Mouse (Mus musculus) embryonic stem cell, embryonic (primary cell): ENCODE results near the gene Etv6.

ENCODE experiments used
- CTCF ChIA-PET, 4 experiments: fragments of 300-600 bp in 2 of 4; fragments of 350-600 bp in 2 of 4; sonication (Branson Sonifier 250); formaldehyde crosslinking; loops; one replicate each; lab custom pipeline; 2022; ENCODE audit warnings: inconsistent platforms in 2 of 4; lab: Charles Lee
- POLR2A ChIA-PET, 4 experiments: fragments of 300-600 bp in 2 of 4; fragments of 350-600 bp in 2 of 4; sonication (Branson Sonifier 250); formaldehyde crosslinking; loops; one replicate each; lab custom pipeline; 2022; ENCODE audit warnings: antibody characterized with exemption in 4 of 4, inconsistent platforms in 1 of 4; lab: Charles Lee

Gene Etv6

DNA sequence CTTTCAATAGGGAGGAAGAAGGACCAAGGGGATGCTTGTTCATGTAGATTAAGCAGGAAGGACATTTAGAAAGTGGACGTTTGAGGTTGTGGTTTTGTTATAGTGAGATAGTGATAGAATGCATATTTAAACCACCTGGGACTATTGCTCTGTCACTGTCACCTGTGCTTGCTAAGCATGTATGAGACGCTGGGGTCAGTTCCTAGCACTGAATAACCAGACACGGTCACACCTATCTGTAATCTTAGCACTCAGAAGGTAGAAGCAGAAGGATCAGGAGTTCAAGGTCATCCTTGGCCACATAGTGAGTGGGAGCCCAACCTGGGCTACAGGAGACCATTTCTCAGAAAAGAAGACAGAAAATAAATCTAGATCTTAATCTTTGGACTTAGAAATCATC, 100.8 kb downstream of the Etv6 start:
- ChIA-PET POLR2A (interaction anchor here in 1 of 4 experiments (1.9 kb wide), 1 partner anchor 11 kb away, joined by 6 read pairs; no protein-coding TSS in a partner anchor), CTCF (no interaction called here)

DNA sequence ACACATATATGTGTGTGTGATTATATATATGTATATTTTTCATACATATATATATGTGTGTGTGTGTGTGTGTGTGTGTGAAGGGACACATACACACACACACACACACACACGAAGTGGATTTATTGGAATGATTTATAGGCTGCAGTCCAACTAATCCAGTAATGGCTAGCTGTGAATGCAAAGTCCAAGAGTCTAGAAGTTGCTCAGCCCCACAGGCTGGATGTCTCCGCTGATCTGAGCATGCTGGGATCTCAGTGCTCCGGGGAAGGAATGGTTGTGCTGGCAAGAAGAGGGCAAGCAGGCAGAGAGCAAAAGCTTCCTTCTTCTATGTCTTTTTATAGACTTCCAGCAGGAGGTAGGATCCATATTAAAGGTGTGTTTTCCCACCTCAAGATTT, 103.9 kb downstream of the Etv6 start:
- ChIA-PET CTCF (interaction anchor here in 1 of 4 experiments (0.6 kb wide), 1 partner anchor 182 kb away, joined by 3 read pairs; no protein-coding TSS in a partner anchor), POLR2A (interaction anchor here in 1 of 4 experiments (1.2 to 1.5 kb wide), 4 partner anchors 10 to 213 kb away, joined by 3 to 4 read pairs (median 3); no protein-coding TSS in a partner anchor)

DNA sequence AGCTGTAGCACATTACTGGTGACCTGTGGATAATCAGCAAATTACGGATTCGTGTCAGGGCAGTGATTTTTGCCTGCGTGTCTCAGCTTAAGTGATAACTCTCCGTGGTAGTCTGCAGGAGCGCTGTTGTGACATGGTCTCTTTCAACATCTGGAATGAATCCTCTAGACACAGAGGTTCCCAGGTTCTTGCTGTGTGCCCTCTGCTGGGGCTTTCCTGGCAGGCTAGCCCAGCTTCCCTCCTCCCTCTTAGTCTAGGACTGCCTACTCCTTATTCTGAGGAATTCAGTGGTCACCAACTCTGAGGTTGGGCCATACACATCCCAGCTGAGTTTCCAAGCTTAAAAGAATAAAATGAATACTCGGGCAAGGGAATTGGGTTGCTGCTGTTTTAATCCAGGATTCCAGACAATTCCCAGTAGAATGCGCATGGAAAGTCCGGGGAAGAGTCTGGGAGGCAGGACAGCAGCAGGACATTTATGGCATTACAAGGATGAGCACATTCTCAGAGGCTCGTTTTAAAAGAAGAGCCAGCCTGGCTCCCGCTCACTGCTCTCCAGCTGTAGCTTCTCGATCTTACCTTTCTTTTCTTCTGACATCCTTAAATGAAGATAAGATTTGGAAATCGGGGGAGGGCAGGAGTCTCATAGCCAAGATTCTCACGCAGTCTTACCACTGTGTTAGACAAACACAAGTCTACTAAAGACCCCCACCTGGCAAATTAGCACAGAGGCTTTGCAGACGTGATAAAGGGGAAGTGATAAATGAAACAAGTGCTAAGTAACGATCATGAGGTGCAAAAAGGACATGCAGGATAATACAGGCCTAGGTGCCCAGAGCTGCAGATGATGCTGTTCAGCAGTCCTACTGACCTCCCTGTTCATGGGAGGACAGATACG, 105.5 kb downstream of the Etv6 start:
- POLR2A ChIA-PET: interaction anchor here in 1 of 4 experiments (0.7 kb wide), 1 partner anchor 10 kb away, joined by 3 read pairs; no protein-coding TSS in a partner anchor
- CTCF ChIA-PET: no interaction called here

DNA sequence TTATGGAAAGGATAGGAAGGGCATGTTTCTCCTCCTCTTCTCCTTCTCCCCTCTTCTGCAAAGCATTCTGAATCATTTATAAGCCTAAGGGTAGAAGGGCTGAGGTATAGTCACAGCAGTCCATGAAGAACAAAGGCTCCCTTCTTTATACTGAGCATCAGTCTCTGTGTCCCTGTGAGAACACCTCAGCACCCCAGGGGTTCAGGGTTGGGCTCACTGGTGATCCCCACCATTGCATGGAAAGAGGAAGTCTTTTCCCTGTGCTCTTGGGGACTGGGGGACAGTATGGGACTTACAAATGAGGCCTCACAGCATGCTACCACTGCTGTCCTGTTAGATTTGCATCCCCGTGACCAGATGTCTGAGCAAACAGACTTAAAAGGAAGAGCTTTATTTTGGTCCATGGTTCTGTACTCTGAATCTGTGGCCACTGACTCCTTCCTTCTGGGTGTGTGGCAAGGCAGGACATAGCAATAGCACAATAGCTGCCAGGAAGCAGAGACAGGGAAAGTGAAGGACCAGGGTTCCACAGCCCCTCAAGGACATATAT, 106.2 kb downstream of the Etv6 start:
- ChIA-PET CTCF (no interaction called here), POLR2A (no interaction called here)

DNA sequence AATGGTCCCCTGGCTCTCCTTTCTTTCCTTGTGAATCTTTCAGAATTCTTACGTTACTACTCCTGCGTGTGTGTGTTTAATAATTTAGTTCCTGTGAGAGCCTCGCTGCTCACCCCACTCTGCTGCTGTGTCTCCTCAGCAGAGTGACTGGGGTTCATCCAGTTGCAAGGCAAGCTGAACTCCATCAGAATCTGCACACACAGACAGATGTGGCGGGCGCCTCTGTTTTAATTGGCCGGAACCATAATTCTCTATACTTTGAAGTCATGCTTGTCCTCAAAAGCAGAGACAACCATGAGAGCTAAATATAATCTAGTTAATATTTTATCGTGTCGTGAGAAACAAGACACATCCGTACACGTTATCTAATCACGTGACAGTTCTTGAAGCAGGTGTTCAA, 107.2 kb downstream of the Etv6 start:
- CTCF ChIA-PET: no interaction called here

DNA sequence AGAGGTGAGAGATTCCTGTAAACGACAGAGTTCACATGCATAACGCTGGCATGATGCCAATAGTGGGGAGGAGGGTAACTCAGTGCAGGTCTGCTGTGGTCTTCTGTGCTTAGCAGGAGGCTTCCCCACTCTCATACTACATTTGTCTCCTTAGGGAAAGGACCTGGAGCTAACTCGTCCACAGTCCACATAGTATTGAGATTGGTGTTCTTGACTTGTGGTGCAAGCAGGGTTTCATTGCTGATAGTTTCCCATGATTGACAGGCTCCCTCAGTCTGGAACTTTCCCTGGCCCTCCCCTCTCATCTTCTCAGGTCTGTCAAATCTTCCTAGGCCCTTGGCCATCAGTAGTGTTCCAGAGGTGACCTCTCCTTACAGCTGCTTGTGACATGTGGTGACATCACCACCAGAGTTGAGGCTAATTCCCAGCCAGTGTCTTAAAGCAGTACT, 108.2 kb downstream of the Etv6 start:
- ChIA-PET POLR2A (interaction anchor here in 2 of 4 experiments (0.7 to 0.8 kb wide), 2 partner anchors 15 to 146 kb away, joined by 3 to 5 read pairs; no protein-coding TSS in a partner anchor), CTCF (interaction anchor here in 2 of 4 experiments (0.6 kb wide), 2 partner anchors 104 to 1379 kb away, joined by 4 read pairs; no protein-coding TSS in a partner anchor)

More for the DNA sequence above, 107.2 kb downstream of the Etv6 start:
- POLR2A ChIA-PET: no interaction called here

DNA sequence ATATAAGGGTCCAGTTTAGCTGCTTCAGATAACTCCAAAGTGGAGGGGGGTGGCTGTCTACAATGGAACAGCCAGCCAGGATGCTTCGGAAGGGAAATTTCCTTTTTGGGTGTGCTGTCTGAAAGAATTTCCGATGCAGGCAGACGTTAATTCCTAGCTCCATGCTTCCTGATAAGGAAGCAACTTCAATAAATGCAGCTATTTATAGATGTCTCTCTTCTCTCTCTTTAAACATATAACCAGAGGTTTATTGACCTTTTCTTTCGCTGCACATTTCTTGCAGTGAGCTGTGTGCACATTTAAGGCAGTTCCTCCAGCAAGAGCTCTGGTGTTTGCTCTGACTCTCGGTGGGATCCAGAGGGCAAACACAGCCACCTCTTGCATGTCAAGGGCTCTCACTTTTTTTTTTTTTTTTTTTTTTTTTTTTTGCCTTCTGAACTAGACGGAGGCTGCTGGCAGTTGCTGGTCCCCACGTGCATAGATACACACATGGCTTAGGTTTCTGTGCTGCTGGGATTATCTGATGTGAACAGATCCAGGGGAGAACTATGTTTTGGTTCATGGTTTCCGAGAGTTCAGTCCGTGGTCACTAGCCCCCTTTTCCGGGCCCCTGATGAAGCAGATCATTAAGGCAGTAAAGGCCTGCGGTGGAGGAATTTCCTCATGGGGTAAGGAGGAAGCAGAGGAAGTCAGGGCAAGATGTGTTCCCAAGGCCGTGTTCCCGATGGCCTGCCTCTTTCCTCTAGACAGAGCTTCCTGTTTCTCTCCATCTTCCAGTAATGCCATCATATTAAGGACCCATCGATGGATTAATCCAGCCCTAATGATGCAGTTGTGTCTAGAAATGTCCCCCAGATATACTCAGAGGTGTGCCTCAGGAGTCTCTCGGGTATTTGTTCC, 109.0 kb downstream of the Etv6 start:
- POLR2A ChIA-PET: interaction anchor here in 3 of 4 experiments (0.6 to 0.8 kb wide), 5 partner anchors 16 to 147 kb away, joined by 3 to 5 read pairs (median 3); no protein-coding TSS in a partner anchor
- CTCF ChIA-PET: interaction anchor here in 2 of 4 experiments (0.6 kb wide), 2 partner anchors 103 to 1380 kb away, joined by 4 read pairs; no protein-coding TSS in a partner anchor

DNA sequence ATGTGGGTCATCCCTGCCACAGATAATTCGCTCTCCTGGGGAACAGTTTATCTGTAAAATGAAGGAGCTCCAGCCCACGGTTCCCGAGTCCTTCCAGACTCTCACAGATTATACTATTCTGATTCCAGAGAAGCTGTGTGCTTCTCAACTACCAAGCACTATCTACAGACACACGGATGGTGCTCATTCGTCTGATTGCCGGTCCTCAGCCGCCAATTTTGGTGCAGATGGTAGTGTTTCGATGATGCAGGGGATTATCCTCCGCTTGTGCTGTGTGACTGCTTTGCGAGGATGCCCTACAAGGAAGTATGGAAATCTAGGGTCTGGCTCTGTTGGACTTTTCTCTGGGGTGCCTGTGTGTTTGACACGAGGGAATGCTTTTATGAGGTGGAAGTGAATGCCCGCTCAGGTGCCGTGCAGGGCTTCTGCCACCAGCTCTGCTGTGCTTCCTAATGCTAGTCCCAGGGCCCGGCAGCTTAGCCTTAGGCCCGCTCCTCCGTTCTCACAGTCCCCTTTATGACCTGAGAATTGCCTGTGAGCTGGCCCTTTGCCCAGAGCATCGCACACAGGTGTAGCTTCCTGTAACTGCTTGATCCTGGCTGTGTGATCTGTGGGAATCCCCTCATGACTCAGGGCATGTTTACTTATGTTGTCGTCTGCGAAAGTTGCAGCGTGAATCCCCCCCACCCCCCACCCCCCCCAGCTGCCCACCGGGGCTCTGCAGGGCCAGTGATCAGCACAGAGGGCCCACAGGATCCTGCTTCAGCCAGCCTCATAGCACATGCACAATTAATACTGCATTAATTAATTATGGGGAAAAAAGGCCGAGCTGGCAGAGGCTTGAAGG, 112.3 kb downstream of the Etv6 start:
- ChIA-PET CTCF (interaction anchor here in 1 of 4 experiments (0.5 kb wide), 1 partner anchor 30 kb away, joined by 4 read pairs; no protein-coding TSS in a partner anchor), POLR2A (interaction anchor here in 2 of 4 experiments (0.6 to 1.4 kb wide), 4 partner anchors 9 to 100 kb away, joined by 3 to 6 read pairs (median 4); no protein-coding TSS in a partner anchor)

DNA sequence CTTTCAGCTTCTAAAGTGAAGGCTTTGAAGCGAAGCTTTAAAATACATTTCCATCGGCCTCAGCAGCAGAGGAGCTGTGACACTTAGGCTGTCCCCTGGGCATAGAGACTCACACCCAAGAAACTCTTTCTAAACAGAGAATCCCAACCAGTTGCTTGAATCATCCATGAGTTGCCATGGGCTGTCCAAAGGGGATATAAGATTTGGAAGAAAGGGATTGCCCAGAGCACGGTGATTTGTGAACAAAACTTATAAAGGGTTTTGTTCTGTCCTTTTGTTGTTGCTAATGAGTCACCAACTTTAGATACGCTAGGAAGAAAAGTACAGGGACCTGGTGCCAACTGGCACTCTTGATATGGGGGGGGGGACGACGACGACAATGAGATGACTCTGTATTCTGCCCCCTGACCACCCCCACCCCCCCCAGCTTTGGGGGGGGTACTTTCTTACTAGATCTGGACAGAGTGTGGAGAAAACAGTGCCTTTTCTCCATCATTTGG, 113.0 kb downstream of the Etv6 start:
- POLR2A ChIA-PET: interaction anchor here in 2 of 4 experiments (0.6 to 1.4 kb wide), 2 partner anchors 13 to 99 kb away, joined by 5 to 6 read pairs; no protein-coding TSS in a partner anchor
- CTCF ChIA-PET: no interaction called here

DNA sequence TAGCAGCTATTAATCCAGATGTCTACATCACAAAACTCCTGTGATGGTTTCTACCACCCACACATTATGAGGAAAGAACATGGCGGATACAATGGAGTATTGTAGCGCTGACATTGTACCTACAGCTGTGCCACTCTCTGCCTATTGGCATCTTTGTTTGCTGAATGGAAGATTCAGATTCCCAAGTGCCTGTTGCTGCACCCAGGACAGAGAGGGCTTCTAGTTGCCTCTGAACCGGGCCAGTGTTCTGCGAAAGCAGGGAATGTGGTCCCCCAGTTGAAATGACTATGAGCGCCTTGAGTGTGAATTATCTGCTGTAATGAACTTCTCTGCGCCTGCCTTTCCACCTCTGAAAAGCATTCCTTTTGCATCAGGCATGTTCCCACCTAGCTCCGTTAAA, 114.1 kb downstream of the Etv6 start:
- CTCF ChIA-PET: interaction anchor here in 1 of 4 experiments (0.5 kb wide), 1 partner anchor 850 kb away, joined by 8 read pairs; no protein-coding TSS in a partner anchor
- POLR2A ChIA-PET: interaction anchor here in 1 of 4 experiments (0.7 kb wide), 1 partner anchor 21 kb away, joined by 4 read pairs; no protein-coding TSS in a partner anchor

DNA sequence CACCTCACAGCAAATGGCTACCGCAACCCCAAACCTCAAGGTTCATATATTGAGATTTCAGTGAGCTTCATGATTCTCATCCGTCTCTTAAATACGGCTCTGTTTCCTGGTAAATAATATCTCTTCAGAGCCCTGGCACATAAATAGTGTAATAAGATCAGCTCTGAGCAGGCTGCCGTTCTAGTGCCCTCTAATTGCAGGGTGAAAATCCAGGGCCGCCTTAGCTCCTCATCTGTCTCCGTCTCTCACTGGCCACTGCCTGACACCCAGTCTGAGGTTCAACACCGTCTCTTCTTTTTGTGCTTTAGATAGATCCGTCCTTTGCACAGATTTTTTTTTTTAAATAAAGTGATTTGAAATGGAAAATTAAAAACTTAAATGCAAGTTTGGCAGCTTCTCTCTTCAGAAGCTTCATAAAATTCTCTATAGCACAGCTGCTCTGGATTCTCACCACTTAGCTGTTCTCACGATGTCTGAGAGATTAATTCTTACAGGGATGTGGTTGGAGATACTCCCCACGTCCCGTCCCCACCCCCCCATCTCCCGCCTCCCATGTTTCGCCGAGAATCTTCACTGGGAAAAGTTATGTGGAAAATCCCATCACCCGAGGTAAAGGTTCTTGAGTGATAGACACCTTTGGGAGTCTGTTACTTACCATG, 115.7 kb downstream of the Etv6 start:
- ChIA-PET CTCF (interaction anchor here in 2 of 4 experiments (0.6 to 1.2 kb wide), 2 partner anchors 75 to 275 kb away, joined by 3 read pairs; no protein-coding TSS in a partner anchor), POLR2A (interaction anchor here in 3 of 4 experiments (0.6 to 1.8 kb wide), 9 partner anchors 11 to 643 kb away, joined by 3 to 6 read pairs (median 3); no protein-coding TSS in a partner anchor)

DNA sequence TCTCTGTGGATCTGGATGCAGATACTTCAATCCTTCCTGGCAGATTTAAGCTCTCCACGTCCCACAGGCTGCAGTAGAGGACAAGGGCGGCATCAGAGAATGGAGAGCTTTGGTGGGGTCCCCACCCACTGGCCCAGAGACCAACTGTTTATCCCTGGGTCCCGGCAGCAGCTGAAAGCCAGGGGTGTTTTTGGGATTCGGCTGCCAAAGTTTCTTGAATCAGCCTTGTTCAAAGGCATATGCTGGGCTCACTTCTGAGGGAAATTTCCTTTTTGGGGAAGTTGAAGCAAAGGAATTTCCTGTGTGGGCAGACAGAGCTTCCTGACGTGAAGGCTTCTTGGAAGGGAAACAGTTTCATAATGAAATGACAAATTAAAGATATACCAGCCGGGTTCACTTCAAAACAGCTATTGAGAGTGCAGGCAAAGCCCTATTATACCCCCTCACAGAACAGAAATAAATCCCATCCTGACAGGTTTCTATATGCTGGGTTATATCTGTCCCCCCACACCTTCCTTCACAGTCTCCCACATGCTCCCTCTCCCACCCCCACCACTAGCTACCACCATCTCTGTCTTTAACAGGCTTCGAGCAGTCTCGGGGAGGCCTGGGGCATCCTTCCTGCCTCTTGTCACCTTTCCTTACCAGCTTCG, 116.5 kb downstream of the Etv6 start:
- POLR2A ChIA-PET: interaction anchor here in 3 of 4 experiments (0.6 to 1.8 kb wide), 9 partner anchors 12 to 969 kb away, joined by 3 to 6 read pairs (median 3); no protein-coding TSS in a partner anchor
- CTCF ChIA-PET: interaction anchor here in 2 of 4 experiments (0.6 kb wide), 2 partner anchors 14 to 489 kb away, joined by 3 to 4 read pairs; no protein-coding TSS in a partner anchor

DNA sequence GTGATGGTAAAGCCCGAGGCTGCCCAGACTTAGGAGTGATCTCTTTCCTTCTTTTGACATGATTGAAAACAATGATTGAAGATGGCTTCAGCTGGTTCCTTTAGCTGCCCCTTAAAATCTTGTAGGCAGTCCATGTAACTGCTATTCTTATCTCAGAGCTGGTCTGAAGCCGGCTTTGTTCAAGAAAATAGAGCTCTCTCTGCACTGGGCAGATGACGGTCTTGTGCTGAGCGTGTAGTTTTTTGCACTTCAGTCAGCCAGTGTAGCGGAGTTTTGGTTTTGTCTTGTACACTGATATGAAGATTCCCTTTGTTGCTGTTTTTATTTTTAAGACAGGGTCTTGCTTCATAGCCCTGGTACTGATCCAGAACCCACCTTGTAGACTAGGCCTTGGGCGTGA, 117.0 kb downstream of the Etv6 start:
- POLR2A ChIA-PET: interaction anchor here in 2 of 4 experiments (0.6 to 1.5 kb wide), 5 partner anchors 12 to 131 kb away, joined by 3 to 5 read pairs (median 3); no protein-coding TSS in a partner anchor
- CTCF ChIA-PET: interaction anchor here in 1 of 4 experiments (0.6 kb wide), 1 partner anchor 14 kb away, joined by 4 read pairs; no protein-coding TSS in a partner anchor

DNA sequence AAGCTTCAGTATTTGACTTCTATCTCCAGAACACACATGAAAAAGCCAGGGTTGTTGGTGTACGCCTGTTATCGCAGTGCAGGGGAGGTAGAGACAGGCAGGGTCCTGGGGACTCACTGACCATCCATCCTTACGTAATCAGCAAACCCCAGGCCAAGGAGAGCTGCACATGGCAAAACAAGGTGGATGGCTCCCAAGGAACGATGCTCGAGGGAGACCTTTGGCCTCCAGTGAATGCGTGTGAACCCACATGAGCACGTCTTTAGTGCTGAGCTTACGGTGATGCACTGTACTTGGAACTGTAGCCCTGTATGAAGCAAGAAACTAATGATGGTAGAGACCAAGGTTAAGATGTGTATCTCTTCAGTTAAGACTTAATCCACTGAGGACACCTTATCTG, 119.2 kb downstream of the Etv6 start:
- ChIA-PET CTCF (no interaction called here), POLR2A (interaction anchor here in 1 of 4 experiments (1.1 kb wide), 1 partner anchor 16 kb away, joined by 3 read pairs; no protein-coding TSS in a partner anchor)

DNA sequence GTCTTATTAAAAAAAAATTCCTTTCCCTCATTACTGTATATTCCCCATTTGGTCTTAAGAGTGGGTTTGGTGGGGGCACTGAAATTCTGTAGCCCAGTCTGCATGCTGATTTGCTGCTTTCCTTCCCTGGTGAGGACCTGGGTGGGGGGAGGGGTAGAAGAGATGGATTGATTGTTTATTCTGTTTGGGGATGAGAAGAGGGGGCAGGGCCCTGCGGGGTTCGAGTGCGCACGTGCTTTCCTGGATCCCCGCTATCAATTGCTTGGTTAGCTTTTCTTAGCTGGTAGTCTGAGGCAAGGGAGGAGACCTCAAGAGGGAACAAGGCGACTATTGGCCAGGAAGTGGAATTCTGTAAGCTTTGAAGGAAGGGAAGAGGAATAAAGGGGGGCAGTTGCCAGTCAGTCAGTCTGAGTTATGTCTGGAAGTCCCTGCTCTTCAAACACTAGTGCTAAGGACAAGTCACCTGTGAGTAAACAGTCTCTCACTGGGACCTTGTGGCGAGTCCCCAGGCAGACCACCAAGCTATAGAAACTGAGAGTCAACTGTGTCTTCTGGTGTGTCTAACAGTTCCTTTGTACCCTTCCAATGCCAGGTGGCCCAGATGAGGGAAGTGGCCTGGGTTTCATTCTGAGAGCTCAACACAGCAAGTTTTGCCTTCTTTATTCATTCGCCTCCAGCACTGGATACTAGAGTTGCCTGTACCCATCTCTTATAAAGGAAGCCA, 120.6 kb downstream of the Etv6 start:
- ChIA-PET POLR2A (interaction anchor here in 1 of 4 experiments (0.5 kb wide), 1 partner anchor 82 kb away, joined by 3 read pairs; no protein-coding TSS in a partner anchor), CTCF (no interaction called here)
